Mouse (Mus musculus): ENCODE data around the gene Dnm3.

The Dnm3 gene

DNA sequence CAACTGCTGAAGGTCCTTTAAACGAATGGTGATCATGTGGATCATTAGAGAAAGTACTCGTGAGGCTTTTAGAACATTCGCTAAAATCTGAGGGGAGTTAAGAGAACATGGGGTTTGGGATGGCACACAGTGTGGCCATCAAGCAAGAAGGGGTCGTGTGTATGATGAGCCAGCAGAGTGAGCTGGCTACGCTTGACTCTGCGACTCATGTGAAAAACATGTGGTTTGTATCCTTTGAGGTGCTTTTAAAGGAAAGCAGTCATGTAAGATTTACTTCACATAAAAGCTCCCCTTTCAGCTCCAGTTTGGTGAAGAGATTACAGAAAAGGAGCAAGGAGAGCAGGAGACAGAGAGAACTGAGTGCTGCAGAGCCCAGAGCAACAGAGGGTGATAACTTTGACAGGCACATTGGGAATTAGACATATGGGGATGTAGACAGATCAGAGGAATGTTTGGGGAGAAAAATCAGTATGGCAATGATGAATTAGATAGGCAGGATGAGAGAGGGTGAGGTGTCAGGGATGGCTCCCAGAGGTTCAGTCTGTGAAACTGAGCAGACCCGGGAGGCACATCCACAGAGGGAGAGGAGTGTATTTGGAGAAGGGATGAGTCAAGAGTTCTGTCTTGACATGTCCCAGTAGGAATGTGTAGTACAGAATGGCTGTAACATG, 234.7 kb downstream of the Dnm3 start:
- DNase-seq = no peak

DNA sequence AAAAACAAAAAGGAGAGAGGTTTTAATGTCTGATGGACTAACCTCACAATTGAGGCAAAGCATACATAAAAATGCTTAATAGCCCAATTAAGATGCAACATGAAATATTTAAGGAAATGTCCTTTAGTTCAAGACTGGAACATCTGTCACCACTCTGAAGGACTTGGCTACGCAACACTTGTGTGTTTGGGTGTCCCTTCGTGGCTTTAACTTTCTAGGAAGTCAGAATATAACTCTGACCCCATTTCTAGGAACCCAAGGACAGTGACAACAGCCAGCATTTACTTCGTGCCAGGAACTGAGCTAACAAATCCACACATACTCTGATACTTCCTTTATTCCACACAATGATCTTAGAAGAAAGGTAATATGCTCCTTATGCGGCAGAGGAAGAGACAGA, 237.1 kb downstream of the Dnm3 start:
- no peak for DNase-seq

DNA sequence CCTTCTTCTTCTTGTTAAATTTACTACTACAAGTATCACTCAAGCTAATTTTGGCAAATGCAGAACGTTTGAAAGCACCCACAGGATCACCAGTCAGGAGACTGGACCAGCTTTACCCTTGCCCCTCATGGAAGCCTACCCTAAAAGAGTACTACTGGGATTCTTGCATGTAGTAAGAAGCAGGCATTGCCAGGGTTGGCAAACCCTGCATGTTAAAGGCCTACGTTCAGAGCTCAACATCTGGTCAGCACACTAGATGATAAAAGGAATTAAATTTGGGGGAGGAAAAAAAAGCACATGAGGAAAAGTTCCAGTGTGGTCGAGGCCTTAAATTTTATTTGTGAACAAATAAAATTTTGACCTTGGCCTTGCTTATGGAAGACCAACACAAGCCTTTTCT, 239.2 kb downstream of the Dnm3 start:
- DNase-seq = no peak

DNA sequence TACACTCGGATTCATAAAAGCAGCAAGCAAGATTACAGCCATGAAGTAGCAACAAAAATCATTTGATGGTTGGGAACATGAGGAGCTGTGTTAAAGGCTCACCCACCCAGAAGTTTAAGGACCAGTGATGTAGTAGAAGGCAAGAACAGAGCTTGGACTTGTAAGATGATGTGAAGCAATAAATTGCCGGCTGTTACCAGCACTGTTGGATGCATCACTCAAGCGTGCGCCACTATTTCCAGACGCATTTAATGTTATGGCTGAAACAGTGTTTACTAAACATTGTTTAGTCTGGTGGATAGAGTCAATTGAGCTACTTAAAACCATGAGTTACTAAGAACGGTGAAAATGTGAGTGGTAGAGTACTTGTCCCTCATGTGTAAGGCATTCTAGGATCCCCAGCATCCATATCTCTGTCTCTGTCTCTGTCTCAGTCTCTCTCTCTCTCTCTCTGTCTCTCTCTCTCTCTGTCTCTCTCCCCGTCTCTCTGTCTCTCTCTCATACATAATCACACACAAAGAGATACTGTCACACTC, 241.1 kb downstream of the Dnm3 start:
- no peak for DNase-seq

DNA sequence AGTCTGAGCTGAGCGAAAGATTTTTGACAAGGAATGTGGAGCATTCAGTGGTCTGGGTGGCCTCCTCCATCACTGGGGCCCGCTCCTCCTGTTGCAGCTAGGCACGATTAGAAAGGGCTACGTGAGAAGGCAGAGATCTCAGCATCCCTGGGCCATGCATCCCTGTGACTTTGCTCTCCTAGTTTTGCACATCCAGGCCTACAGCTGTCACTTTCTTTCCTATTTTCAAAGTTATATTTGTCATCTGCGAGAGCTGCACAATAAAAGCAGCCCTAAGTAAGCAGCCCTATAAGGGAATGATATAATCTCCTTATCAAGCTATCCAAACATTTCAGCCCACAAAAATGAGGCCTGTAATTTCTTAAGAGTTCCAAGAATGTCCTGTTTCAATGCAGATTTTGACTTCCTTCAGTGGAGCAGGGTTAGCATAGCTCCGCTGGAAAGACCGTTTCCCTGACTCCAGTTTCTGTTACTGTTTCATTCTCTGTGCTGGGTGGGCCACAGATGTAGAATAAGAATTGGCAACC, 252.2 kb downstream of the Dnm3 start:
- no peak for DNase-seq

DNA sequence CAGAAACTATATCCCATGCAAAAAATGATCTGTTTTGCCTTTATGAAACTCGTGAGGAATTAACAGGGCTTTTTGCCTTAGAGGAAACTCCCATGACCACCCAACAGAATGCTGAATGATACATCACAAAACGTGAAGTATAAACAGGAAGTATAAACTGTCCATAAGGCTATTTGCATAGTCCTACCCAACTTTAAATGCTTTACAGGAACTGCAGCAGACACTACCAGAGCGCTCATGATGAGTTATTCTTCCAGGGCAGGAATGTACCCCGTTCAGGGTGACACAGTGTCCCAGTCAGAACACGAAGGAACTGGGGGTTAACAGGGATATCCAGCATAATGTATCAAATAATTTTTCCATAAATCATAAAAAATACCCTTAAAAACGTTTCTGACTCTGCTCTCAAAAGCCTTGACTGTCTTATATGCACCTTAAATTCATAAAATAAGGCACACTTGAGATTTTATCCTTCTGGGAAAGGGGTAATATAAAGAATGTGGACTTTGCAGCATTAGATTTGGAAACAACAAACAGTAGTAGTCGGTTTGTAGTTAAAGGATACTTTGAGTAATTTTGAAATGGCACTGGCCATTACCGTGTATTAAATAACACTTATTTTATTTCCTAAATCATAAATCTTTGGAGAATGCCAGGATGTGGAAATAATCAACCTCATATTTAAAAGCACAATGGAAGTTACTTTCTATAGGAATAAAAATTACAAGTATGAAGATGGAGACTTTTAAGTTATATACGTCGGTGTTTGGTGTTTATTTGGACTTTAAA, 252.8 kb downstream of the Dnm3 start:
- DNase-seq = no peak

DNA sequence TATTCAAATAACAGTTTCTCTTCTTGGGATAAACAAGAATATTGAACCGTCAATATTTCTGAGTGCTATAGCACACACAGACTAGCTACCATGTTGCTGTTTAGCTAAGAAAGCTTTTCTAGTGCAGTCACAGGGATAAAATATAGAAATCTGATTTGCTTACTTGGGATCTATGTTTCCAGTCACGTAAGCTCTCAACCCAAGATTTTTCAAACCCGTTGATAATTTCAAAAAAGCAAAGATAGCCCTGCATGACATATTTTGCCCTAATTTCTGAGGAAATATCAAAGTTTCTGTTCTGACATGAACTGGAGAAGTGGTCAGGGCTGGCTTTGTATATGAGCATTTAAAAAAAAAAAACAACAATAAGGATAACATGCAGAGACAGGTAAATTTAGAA, 253.8 kb downstream of the Dnm3 start:
- no peak for DNase-seq

DNA sequence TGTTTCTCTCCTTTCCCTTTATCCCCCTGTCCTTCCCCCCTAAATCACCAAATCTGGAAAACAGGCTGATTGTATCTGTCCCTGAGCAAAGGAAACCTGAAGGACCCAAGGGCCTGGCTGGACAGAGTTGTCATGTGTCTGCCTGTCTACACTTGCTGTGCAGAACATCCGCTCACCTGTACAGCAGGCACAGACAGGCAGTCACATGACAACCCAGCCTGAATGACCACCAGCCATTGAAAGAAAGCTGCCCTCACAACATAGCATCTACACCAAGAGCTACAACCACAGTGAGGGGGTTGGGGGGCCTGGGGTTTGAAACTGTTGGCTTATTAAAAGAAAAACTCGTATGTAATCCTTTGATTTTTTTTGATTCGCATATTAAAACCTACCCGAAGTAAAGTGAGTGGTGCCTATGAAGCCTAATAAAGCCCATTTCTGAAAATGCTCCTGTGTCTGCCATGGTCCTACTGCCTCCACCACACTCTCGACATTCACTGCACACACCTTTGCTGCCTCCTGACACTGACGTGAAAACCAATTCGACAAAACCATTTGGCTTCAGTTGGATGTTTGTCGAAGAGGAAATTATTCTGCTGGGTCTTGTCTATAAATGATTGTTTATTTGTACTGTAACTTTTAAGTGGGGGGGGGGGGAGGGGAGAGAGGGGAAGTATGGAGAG, 254.4 kb downstream of the Dnm3 start:
- DNase-seq = no peak

DNA sequence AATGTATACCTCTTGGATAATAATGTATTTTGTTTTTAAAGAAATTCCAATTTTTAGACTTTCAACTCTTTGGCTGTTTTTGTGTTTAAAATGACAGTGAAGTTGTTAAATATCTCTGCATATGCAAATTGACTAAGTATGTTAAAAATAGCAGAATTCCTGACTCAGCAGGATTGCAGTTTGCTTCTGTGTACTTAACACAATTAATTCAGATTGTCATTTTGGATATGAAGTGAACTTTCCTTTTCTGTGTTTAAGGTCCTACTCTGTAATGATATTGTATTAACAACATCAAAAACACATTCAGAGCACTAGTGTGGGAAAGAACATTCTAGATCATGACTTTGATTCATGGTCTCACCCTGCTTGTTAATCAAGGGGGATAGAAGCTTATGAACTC, 255.5 kb downstream of the Dnm3 start:
- no peak for DNase-seq

DNA sequence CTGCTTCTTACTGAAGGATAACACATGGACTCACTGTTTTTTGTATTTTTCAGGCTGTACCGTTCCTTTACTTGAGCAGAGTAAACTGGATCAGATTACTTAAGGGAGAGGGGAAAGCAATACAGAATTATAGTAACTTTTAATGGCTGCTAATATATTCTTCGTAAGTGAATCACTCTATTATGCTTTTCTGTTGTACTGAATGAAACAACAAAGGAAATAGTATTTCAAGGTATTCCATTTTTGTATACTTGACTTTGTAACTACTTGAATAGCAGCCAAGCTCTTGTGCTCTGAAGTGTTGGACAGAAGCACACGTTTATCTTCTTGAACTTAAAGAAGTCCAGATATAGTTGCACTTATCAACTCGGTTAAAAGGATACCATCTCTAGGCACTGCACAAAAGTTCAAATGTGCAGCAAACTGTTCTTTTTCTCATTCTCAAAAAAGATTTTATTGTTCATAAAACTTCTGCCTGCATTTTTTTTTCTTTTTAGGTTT, 256.0 kb downstream of the Dnm3 start:
- no peak for DNase-seq

DNA sequence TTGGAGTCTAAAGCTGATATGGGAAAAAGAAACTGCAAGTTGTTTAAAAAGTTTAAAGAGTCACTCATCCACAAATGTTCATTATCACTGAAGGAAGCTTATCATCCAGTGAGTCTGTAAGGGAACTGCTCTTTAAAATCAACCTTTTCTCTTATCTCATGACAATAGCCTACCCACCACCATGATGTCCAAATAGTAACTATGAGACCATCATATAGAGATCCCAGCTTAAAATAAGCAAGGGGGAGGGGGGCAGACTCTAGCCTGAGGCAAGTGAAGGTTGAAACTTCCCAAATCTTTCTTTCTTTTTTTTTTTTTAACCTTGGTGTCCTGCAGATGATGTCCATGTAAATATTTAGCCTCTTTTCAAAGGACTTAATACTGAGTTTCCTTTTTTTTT, 256.9 kb downstream of the Dnm3 start:
- DNase-seq = no peak

DNA sequence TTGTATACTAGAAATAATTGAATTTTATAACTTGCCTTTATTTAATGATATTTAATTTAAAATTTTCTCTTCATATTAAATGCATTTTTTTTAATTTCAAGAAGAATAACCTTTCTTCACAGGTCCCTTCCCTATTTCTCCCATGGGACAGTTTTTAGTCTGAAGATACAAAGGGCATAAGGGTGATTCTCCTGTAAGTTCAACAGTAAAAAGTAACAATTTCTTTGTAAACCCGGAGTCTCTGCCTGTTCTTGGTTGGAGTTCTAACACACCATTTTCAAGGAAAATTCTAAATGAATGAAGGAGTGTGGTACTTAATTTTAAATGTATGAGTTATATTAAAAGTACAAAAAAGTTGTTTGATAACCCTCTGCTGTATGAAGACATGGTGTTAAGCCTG, 258.1 kb downstream of the Dnm3 start:
- DNase-seq = no peak

DNA sequence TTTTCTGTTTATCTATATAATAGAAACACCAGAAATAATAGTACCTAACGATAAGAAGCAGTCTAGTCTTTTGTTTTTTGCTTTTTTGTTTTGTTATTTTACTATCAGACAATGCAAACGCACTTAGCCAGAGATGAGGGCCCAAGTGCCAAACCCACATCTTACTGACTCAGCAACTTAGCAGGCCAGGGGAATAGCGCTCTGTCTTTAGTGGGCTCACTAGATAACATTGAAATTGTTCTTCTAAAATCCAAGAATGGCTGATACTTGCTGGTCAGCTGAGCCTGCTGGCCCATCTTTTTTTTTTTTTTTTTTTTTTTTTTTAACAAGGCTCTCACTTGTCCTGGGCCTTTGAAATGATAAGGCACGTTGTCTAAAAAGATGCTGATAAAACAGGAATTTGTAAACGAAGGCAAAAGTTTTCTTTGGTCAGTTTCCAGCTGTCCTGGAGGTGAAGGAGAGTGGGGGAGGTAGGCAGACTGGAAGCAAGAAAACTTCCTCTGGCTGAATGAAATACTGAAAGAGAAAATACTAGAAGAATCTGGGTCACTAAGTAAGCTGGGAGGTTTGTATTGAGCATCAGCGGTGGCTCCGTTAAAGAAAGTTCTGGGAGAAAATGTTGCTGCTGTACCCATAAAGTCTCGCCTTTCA, 259.2 kb downstream of the Dnm3 start:
- no peak for DNase-seq

DNA sequence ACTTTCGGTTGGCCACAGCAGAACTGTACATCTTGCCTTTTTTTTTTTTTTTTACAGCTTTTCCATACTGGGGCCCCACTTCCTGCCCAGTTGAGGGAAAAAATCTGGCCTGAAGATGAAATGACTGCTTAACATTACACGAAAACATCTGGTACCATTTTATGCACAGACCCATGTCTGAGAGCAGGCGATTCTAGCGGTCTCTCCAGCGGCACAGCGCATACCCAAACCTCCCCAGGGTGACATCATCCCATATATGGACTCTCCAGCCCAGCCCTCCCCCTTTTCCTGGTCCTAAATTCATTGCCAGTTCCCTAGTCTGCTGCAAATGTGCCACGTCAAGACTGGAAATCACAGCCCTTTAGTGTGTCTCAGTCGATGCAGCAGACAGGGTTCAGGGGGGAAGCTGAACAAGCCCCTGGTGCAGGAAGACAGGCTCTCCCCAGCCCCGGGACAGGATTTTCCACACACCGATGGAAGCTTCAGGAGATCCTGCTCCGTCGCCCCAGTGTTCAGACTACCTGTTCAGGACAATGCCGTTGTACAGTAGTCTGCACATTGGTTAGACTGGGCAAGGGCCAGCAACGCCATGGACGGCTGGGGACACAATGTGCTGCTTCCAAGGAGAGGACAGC, 260.4 kb downstream of the Dnm3 start:
- peak in 1 of 2 experiments; percentile 4 for DNase-seq

DNA sequence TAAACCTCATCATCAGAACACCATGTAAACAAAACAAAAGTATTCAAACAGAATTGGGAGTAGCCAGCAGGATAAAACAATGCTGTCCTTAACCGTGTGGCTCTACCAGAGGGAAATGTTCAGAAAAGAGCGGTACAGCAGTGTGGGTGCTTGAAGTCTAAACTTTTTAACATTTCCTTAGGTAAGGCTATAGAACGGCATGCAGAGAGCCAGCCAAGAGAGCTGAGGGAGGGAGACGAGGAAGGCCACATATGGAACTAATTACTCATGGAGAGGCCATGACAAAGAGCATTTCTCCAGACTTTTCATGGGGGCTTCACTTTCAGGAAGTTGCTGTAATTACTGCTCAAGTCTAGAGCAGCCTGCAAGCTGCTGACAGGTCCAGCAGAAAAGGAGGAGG, 261.2 kb downstream of the Dnm3 start:
- DNase-seq = no peak

DNA sequence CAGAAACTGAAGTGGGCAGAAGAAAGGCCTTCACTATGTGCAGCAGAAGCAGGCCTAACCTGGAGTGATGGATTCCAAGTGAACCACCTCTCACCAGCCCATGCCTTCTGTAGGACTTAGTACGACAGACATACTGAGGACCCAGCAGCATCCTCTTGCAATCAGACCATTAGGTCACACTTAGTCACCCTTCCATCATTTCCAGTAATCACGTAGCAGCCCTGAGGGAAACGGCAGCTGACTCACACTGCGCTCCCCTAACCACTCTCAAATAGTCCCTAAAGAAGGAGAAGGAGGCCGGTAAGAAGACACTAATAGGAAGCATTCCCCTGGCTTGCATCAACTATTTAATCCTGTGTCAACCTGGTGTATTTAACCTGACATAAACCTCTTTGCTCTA, 262.1 kb downstream of the Dnm3 start:
- no peak for DNase-seq

DNA sequence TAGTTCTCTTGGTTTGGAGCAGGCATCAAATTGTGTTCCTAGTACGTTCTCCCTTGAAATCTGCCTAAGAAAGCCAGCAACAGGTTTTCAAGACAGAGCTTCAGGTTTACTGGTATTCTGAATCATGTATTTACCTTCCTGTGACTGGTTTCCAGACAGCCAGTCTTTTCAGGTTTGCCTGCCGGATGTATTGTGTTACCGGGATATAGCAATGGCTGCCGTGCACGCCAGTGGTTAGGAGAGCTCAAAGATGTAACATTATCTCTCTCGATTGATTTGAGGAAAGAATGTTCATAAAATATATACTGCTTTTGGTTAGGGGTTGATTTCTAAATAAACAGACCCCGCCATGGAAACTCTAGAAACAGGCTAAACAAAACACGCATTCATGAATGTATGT, 264.8 kb downstream of the Dnm3 start:
- DNase-seq = no peak

DNA sequence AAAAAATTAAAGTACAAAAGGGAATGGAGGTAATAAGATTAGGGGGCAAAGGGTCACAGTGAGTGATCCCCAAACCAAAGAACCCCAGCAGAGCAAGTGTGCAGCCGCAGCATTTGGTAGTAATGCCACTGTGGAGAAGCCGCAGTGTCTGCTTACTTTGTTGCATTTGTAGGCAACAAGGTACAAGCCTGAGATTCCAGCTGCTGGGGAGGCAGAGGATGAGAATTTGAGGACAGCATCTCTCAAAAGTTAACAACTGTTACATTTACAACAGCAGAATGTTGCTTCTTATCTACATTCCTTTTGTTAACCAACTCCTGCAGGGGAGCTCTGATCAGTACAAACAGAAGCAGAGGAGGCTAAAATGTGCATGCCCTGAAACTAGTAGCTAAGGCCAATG, 267.3 kb downstream of the Dnm3 start:
- no peak for DNase-seq

DNA sequence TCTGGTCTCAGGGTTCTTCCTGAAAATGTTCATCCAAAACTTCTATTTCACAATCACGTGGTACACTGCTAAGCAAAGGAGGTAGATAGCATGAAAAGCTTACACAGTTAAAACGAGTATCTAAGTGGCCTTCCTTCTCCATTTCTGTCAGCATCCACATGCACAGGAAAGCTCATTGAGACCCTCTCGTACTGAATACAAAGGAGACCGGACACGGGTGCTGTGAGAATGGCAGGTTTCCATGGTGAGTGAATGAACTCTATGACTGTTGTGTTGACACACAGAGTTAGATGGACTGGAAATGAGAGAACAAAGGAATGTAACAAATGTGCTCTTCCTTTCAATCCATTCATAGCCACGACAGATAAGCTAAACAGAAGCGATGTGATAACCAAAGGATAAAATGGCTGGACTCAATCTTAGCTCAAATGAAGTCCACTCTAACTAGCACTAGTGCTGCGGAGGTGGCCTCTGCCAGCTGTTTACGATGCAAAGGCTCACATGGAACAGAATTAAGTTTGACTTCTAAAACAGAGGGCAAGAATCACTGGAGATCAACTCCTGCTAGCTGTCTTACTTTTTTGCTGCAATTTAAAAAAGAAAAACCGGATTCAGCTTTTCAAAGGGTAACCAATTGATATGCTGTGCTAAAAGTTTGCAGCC, 268.2 kb downstream of the Dnm3 start:
- DNase-seq = no peak

DNA sequence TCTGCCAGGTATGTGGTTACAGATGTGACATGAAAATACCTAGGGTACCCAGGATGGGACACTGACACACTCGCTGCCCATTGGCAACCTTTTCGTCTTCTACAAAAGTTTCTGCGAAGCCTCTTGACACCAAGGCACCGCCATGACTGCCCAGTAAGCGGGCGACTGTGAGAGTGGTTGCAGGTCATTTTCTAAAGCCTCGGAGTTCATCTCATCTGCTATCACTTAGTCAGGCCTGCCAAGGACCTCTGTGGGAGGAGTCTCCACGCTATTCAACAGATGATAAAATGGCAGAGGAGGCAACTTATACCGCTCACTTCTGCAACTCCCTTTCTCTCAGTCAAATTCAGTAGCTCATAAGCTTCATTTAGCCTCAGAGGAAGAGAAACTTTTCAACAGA, 268.8 kb downstream of the Dnm3 start:
- DNase-seq = no peak

DNA sequence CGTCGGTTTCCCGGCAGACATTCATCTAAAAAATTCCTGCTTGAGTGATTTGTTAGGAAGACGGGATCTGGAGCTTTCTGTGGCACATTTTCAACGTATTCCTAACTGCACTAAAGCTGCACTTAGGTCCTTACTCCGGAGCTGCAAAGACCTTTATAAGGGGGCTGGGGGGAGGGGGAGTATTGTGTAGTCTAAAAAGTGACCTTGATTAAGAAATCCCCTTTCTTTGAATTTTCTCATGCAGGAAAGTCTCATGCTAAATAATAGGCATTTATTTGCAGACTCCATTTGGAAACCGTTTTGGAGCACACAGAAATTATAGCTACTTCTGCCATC, 270.2 kb downstream of the Dnm3 start:
- no peak for DNase-seq
